Mouse (Mus musculus) C2C12 (cell line): ENCODE measurements at regions not wholly inside any gene's neighbourhood (a gene's known extent, or its start where the extent isn't known, plus 50 kb on each side); places are given as distances from the start of the nearest gene placed in this dataset.
"Not testable (repeated sequence)": the region's sequence is repeated elsewhere in the genome, so short reads cannot be mapped to it uniquely, and the experiment has no call there.

Source experiments
- H3K27me3 ChIP-seq: one replicate; pipeline ENCODE4 v1.6.1; 2011; ENCODE audit not compliant: control insufficient read depth, insufficient read depth, insufficient read length
- H3K36me3 ChIP-seq: one replicate; pipeline ENCODE4 v1.6.1; 2011; ENCODE audit not compliant: control insufficient read depth, insufficient read depth
- H3K4me3 ChIP-seq: one replicate; pipeline ENCODE4 v1.5.1; 2011; ENCODE audit warnings: mild to moderate bottlenecking, control low read depth; ENCODE audit not compliant: poor library complexity, insufficient read depth, severe bottlenecking
- H3K79me2 ChIP-seq: one replicate; pipeline ENCODE4 v1.6.1; 2011; ENCODE audit not compliant: control insufficient read depth, insufficient read depth
- H3K79me3 ChIP-seq: one replicate; pipeline ENCODE4 v1.6.1; 2011; ENCODE audit warnings: low read depth, control low read depth
- H3ac ChIP-seq: one replicate; pipeline ENCODE3; 2011; ENCODE audit warnings: low read depth; ENCODE audit not compliant: control insufficient read depth, insufficient read length
- CEBPB ChIP-seq: IDR thresholded peaks from one replicate; pipeline ENCODE4 v1.6.1; 2011; ENCODE audit warnings: low read depth, mild to moderate bottlenecking, control low read depth, moderate library complexity
- CTCF ChIP-seq: IDR thresholded peaks from one replicate; pipeline ENCODE4 v1.5.1; 2011; ENCODE audit not compliant: control insufficient read depth, insufficient read depth, insufficient read length
- FOSL1 ChIP-seq: IDR thresholded peaks from one replicate; pipeline ENCODE4 v1.8.0; 2011; ENCODE audit warnings: mild to moderate bottlenecking, low read length; ENCODE audit not compliant: poor library complexity, insufficient read depth, severe bottlenecking
- MAX ChIP-seq: IDR thresholded peaks from one replicate; pipeline ENCODE4 v1.6.1; 2011; ENCODE audit warnings: mild to moderate bottlenecking, control low read depth
- MYOD1 ChIP-seq: IDR thresholded peaks from one replicate; pipeline ENCODE4 v1.6.1; 2011; ENCODE audit warnings: low read depth; ENCODE audit not compliant: control insufficient read depth, insufficient read length
- MYOG ChIP-seq: IDR thresholded peaks from one replicate; pipeline ENCODE4 v1.6.1; 2011; ENCODE audit not compliant: control insufficient read depth, insufficient read length; ENCODE audit errors: extremely low read depth
- USF1 ChIP-seq: IDR thresholded peaks from one replicate; pipeline ENCODE4 v1.6.1; 2011; ENCODE audit warnings: low read depth, mild to moderate bottlenecking, control low read depth, moderate library complexity

- no peaks in the 10 kb centered on the region for H3K79me3 ChIP-seq
These were observed 255.6 kb upstream of the Pik3r1 start for GRCm38 (mm10) chr13:102023624-102024023.

GRCm38 (mm10) chr13:102025138-102025537 is 257.1 kb upstream of the Pik3r1 start:
- Histone ChIP-seq H3K27me3 (no peaks in the 10 kb centered on the region), H3ac (no peak overlapping the region), H3K36me3 (no peaks in the 10 kb centered on the region), H3K79me2 (no peaks in the 10 kb centered on the region), H3K79me3 (no peaks in the 10 kb centered on the region), H3K4me3 (no peak overlapping the region)
- no peak for TF ChIP-seq FOSL1
- no peak for TF ChIP-seq MYOG
- TF ChIP-seq MYOD1 = no peak
- TF ChIP-seq MAX = no peak
- TF ChIP-seq CEBPB = no peak
- TF ChIP-seq CTCF = no peak
- TF ChIP-seq USF1 = no peak

More at GRCm38 (mm10) chr13:102023624-102024023, 255.6 kb upstream of the Pik3r1 start:
- no peaks in the 10 kb centered on the region for H3K27me3 ChIP-seq
- no peaks in the 10 kb centered on the region for H3K36me3 ChIP-seq
- H3ac ChIP-seq = no peak overlapping the region
- no peak overlapping the region for H3K4me3 ChIP-seq
- TF ChIP-seq FOSL1 (no peak), CTCF (no peak), CEBPB (no peak), MYOD1 (no peak), USF1 (no peak), MAX (no peak), MYOG (no peak)
- no peaks in the 10 kb centered on the region for H3K79me2 ChIP-seq

GRCm38 (mm10) chr13:102025547-102025946 is 257.5 kb upstream of the Pik3r1 start:
- not testable (repeated sequence) for H3K79me2 ChIP-seq, H3ac ChIP-seq, H3K79me3 ChIP-seq, H3K4me3 ChIP-seq, H3K36me3 ChIP-seq, H3K27me3 ChIP-seq

GRCm38 (mm10) chr13:102031416-102031815 is 263.4 kb upstream of the Pik3r1 start:
- H3K79me2 ChIP-seq = no peaks in the 10 kb centered on the region
- H3K4me3 ChIP-seq = no peak overlapping the region
- TF ChIP-seq FOSL1 (no peak), MYOG (no peak), MYOD1 (no peak), CEBPB (no peak), CTCF (no peak), MAX (no peak)
- no peaks in the 10 kb centered on the region for H3K27me3 ChIP-seq
- H3K36me3 ChIP-seq = no peaks in the 10 kb centered on the region
- H3ac ChIP-seq = no peak overlapping the region
- H3K79me3 ChIP-seq = no peaks in the 10 kb centered on the region

- no peak for TF ChIP-seq MAX
- no peak for TF ChIP-seq USF1
- no peak for TF ChIP-seq MYOD1
- TF ChIP-seq MYOG = no peak
- no peak for TF ChIP-seq FOSL1
- no peak for TF ChIP-seq CTCF
- TF ChIP-seq CEBPB = no peak
- H3ac ChIP-seq = no peak overlapping the region
These were observed 266.5 kb upstream of the Pik3r1 start for GRCm38 (mm10) chr13:102034484-102034883.

GRCm38 (mm10) chr13:102036001-102036400 is 268.0 kb upstream of the Pik3r1 start:
- Histone ChIP-seq H3K79me3 (no peaks in the 10 kb centered on the region), H3K36me3 (no peaks in the 10 kb centered on the region), H3K79me2 (no peaks in the 10 kb centered on the region), H3K4me3 (no peak overlapping the region), H3K27me3 (no peaks in the 10 kb centered on the region), H3ac (no peak overlapping the region)
- TF ChIP-seq CTCF (no peak), FOSL1 (no peak), USF1 (no peak)

More at GRCm38 (mm10) chr13:102034484-102034883, 266.5 kb upstream of the Pik3r1 start:
- no peaks in the 10 kb centered on the region for H3K36me3 ChIP-seq
- H3K4me3 ChIP-seq = no peak overlapping the region
- H3K79me2 ChIP-seq = no peaks in the 10 kb centered on the region
- H3K27me3 ChIP-seq = no peaks in the 10 kb centered on the region
- no peaks in the 10 kb centered on the region for H3K79me3 ChIP-seq
